Mouse (Mus musculus): ENCODE results near the gene Thra. TPM values are rescaled to one million over a fixed set of nuclear protein-coding genes. Genes with fewer than 3 reads are reported as not detected.

Thra gene
- polyA plus RNA-seq, 1 experiment from 2014 or later, result 32.4 TPM

DNA sequence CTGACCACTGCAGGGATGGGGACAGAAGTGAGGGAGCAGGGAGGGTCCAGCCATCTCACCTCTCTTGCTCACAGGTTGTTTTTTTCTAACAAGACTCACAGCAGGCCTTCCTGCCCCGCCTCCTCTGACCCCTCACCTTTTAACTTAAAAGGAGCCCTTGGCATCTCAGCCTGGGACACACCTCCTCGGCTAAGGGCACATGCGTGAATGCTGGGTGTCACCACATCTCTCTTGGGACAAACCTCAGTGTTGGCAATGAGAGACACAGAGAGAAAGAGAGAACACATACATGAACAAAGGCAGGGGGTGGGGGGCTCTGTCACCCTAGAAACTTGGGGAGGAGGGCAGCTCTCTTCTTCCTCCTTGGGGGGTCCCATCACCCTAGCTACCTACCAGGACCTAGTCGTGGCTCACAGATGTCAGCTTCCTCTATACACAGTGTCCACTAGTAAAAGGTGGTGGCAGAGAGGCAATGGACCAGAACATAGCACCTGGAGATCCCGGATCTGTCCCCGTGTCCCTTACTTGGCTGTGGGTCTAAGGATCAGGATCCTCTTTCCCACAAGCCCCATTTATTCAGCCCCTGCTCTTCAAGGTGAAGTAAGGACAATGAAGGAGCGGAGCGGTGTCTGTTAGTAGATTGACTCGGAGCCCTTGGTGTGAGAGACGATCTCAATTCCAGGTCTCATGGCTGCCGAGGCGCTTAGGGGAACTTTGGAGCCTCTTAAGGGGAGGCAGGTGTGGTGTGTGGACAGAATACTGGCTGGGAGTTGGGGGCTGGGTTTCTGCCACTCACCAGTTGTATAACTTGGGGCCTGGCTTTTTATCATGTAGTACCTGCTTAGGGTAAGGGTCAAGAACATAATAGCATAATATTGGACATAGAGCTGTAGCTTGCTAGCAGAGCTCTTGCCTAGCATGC, 5.8 kb downstream of the Thra start:
- H3K4me3 ChIP-seq (ENCODE audit: low read depth, low read length), result no peak overlapping the region
- no peak overlapping the region for H3K9ac ChIP-seq (ENCODE audit: low read depth, low read length)
- 34% methylated on average over 12 of the region's 12 CpGs for WGBS

GRCm38 (mm10) chr11:98746855-98747693, 6.6 kb downstream of the Thra start:
- Histone ChIP-seq H3K9ac (ENCODE audit: low read depth, low read length) (0 out of 2 replicates have a peak overlapping the region, but pooled peaks have one; percentile 17), H3K9me3 (ENCODE audit: control insufficient read depth) (no peaks in the 10 kb centered on the region), H3K4me3 (ENCODE audit: low read depth, low read length) (peak overlapping the region; percentile 26), H3K27me3 (replicated peaks; ENCODE audit: control insufficient read depth, insufficient read depth, low read length) (no peaks in the 10 kb centered on the region), H3K36me3 (ENCODE audit: control insufficient read depth, insufficient read depth) (no peaks in the 10 kb centered on the region), H3K4me2 (replicated peaks; ENCODE audit: low read depth) (peak overlapping the region; percentile 58), H3K27ac (ENCODE audit: low read depth, low read length) (peak overlapping the region; percentile 89), H3K4me1 (replicated peaks; ENCODE audit: control insufficient read depth, insufficient read depth, low read length) (peaks cover 45% of the 10 kb centered on the region)
- TF ChIP-seq CTCF (IDR thresholded peaks at IDR 0.05; ENCODE audit: low read depth), result no peak
- WGBS, result under 1% methylated on average over 19 of the region's 19 CpGs
- ATAC-seq, result peak; percentile 25

More for the DNA sequence above, 5.8 kb downstream of the Thra start:
- peak overlapping the region; percentile 89 for H3K27ac ChIP-seq (ENCODE audit: low read depth, low read length)
- no peaks in the 10 kb centered on the region for H3K27me3 ChIP-seq (replicated peaks; ENCODE audit: control insufficient read depth, insufficient read depth, low read length)
- H3K9me3 ChIP-seq (ENCODE audit: control insufficient read depth), result no peaks in the 10 kb centered on the region
- peaks cover 40% of the 10 kb centered on the region for H3K4me1 ChIP-seq (replicated peaks; ENCODE audit: control insufficient read depth, insufficient read depth, low read length)
- no peaks in the 10 kb centered on the region for H3K36me3 ChIP-seq (ENCODE audit: control insufficient read depth, insufficient read depth)
- H3K4me2 ChIP-seq (replicated peaks; ENCODE audit: low read depth), result peak overlapping the region; percentile 58
- no peak for ATAC-seq
- no peak for TF ChIP-seq CTCF (IDR thresholded peaks at IDR 0.05; ENCODE audit: low read depth)

DNA sequence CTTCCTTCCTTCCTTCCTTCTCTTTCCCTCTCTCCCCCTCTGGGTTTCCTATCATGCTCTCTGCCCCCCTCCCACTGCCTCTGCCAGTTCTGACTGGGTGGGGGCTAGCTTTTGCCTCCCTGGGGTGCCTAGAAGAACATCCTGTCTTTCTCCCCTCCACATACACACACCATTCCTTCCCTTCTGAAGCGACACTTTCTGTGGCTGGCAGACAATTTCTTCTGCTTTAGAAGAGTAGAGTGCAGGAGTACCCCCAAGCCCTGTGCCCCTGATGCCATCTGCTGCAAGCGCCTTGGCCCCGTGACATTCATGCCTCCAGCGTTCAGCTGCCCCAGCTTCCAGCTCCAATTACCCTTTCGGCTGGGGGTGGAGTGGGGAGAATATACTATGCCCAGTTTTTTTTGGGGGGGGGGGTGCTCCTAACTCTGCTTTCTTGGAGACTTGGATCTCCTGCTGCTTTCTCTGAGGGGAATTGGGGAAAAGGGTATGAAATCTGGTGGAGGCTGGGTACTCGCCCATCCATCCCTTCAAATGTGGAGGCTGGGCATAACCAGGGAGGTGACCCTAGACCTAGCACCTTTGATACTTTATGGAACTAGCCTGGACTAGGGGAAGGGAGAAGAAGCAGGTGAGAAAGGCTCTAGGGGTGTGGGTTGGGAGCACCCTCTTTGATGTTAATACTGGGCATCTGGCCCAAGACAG, 7.5 kb downstream of the Thra start:
- ATAC-seq, result no peak
- no peaks in the 10 kb centered on the region for H3K27me3 ChIP-seq (replicated peaks; ENCODE audit: control insufficient read depth, insufficient read depth, low read length)
- H3K9me3 ChIP-seq (ENCODE audit: control insufficient read depth), result no peaks in the 10 kb centered on the region
- no peak overlapping the region; the same call in 1 of the 2 replicates for H3K4me3 ChIP-seq (ENCODE audit: low read depth, low read length)
- peak overlapping the region; percentile 94 for H3K27ac ChIP-seq (ENCODE audit: low read depth, low read length)
- H3K9ac ChIP-seq (ENCODE audit: low read depth, low read length), result 0 out of 2 replicates have a peak overlapping the region, but pooled peaks have one; percentile 4
- peaks cover 49% of the 10 kb centered on the region for H3K4me1 ChIP-seq (replicated peaks; ENCODE audit: control insufficient read depth, insufficient read depth, low read length)
- WGBS, result 19% methylated on average over 6 of the region's 6 CpGs
- H3K4me2 ChIP-seq (replicated peaks; ENCODE audit: low read depth), result peak overlapping the region; percentile 58
- no peak for TF ChIP-seq CTCF (IDR thresholded peaks at IDR 0.05; ENCODE audit: low read depth)
- H3K36me3 ChIP-seq (ENCODE audit: control insufficient read depth, insufficient read depth), result no peaks in the 10 kb centered on the region

DNA sequence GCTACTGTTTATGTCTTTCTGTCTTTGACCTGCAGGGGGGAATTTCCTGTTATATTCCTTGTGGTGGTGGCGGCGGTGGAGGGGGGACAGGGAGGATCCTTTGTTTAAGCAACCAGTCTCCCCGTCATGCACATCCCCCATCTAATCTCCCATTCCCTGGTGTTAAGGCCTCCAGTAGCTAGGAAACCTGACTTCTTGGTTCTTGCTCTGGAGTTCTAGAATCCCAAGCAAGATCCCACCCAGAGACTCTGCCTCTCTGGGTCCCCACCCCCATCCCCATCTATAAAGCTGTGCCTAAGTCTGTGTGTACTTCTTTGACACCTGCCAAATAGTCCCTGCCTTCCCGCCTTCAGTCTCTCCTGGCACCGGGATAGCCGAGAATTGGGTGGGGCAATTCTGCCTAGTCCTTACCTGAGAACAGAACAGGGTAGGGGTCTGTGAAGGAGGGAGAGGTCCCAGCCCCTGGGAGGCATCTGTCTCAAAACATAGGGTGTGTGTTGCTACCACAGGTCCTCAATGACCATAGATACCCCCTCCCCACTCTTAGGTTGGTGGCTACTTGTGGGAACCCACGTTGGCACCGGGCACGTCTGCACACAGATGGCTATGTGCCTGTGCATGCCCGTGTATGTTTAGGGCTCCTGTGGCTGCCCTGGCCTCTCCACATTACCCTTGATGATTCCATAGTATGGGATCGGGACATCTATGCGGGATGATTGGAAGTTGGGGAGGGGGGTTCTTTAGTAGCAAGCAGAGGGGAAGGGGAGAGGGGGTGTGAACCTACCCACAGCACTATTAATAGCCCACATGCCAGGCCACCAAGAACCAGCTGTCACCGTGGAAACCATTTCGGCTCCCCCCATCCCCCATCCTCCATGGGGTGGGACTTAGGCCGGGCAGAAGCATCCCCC, 8.3 kb downstream of the Thra start:
- Histone ChIP-seq H3K36me3 (ENCODE audit: control insufficient read depth, insufficient read depth) (no peaks in the 10 kb centered on the region), H3K4me3 (ENCODE audit: low read depth, low read length) (peak overlapping the region; percentile 11; the same call in 1 of the 2 replicates), H3K27me3 (replicated peaks; ENCODE audit: control insufficient read depth, insufficient read depth, low read length) (no peaks in the 10 kb centered on the region), H3K4me1 (replicated peaks; ENCODE audit: control insufficient read depth, insufficient read depth, low read length) (peaks cover 54% of the 10 kb centered on the region), H3K9ac (ENCODE audit: low read depth, low read length) (peak overlapping the region; percentile 31; the same call in 1 of the 2 replicates), H3K4me2 (replicated peaks; ENCODE audit: low read depth) (peak overlapping the region; percentile 58), H3K27ac (ENCODE audit: low read depth, low read length) (peak overlapping the region; percentile 94), H3K9me3 (ENCODE audit: control insufficient read depth) (no peaks in the 10 kb centered on the region)
- WGBS, result 10% methylated on average over 15 of the region's 15 CpGs
- TF ChIP-seq CTCF (IDR thresholded peaks at IDR 0.05; ENCODE audit: low read depth), result peak; percentile 60
- ATAC-seq, result no peak

DNA sequence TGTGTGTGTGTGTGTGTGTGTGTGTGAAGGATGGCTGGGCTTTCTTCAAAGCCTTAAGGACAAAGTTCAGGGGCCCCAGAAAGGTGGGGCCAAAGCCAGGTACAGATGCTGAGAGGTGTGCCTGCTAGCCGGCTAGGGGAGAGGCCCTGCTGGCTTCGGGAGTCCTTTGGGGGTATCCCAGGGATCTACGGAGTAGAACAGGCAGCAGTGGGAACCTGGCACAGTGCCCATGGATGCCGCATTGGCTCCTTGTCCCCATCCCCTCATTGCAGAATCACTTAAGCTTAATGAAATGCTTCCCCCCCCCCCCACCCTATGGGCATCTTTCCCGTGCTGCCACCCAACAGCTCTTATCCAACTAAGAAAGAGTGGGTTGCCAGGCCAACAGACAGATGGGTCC, 9.3 kb downstream of the Thra start:
- 0 out of 2 replicates have a peak overlapping the region, but pooled peaks have one; percentile 32 for H3K9ac ChIP-seq (ENCODE audit: low read depth, low read length)
- peak; percentile 33 for ATAC-seq

More for the DNA sequence above, 9.3 kb downstream of the Thra start:
- peaks cover 57% of the 10 kb centered on the region for H3K4me1 ChIP-seq (replicated peaks; ENCODE audit: control insufficient read depth, insufficient read depth, low read length)
- TF ChIP-seq CTCF (IDR thresholded peaks at IDR 0.05; ENCODE audit: low read depth), result no peak
- WGBS, result 17% methylated on average over 5 of the region's 5 CpGs
- peak overlapping the region; percentile 94 for H3K27ac ChIP-seq (ENCODE audit: low read depth, low read length)
- H3K36me3 ChIP-seq (ENCODE audit: control insufficient read depth, insufficient read depth), result no peaks in the 10 kb centered on the region
- H3K4me3 ChIP-seq (ENCODE audit: low read depth, low read length), result no peak overlapping the region
- H3K27me3 ChIP-seq (replicated peaks; ENCODE audit: control insufficient read depth, insufficient read depth, low read length), result no peaks in the 10 kb centered on the region
- peak overlapping the region; percentile 58 for H3K4me2 ChIP-seq (replicated peaks; ENCODE audit: low read depth)
- H3K9me3 ChIP-seq (ENCODE audit: control insufficient read depth), result no peaks in the 10 kb centered on the region
